Mouse (Mus musculus) E14TG2a.4 (cell line): Measurements from ENCODE around the gene Tmem132e.

Experiments
- CTCF ChIP-seq: conservative IDR thresholded peaks from 2 replicates; pipeline ENCODE4 v1.5.1; 2014; ENCODE audit warnings: low read length
- POU5F1 ChIP-seq: IDR thresholded peaks from 2 replicates; pipeline ENCODE4 v1.6.1; 2014; ENCODE audit warnings: low read length, borderline replicate concordance

DNA sequence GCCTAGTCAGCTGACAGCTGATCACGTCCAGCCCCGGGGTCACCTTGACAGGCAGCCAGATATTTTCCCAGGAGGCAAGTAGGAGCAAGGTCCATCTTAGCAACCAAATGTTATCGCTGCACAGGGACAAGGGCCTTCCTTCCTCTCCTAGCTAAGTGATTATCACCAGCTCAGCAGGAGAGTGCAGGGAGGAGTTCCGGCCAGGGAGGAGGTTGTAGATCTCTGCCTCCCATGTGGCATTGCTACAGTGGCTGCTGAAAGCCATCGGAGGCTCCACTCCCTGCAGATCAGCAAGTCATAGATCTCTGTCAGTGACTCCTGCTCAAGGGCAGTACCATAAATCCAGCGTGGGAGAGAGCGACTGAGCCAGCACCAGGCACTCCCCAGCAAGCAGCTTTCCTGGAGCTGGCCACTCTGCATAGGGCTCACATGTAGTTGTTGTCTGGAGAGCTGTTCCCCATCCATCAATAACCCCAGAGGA, 48.7 kb upstream of the Tmem132e start:
- no peak for TF ChIP-seq CTCF
- TF ChIP-seq POU5F1, result no peak
